Mouse (Mus musculus): ENCODE measurements at regions not wholly inside any gene's neighbourhood (a gene's known extent, or its start where the extent isn't known, plus 50 kb on each side); places are given as distances from the start of the nearest gene placed in this dataset.
A peak's percentile ranks its signal among the peaks of the same experiment; 100 is the strongest.

- DNase-seq (ENCODE audit: low read depth, low spot score): peak; percentile 4
Observed at GRCm38 (mm10) chr10:36304746-36305145, 201.9 kb upstream of the Hs3st5 start.

GRCm38 (mm10) chr10:36317911-36318310 is 188.7 kb upstream of the Hs3st5 start:
- DNase-seq (ENCODE audit: low read depth, low spot score): no peak
